Mouse (Mus musculus) hematopoietic stem cell, adult 5-6 weeks (primary cell): ENCODE results near the gene Cit. TPM values are rescaled to one million over a fixed set of nuclear protein-coding genes. Genes with fewer than 3 reads are reported as not detected.
A peak's percentile ranks its signal among the peaks of the same experiment; 100 is the strongest.

ENCODE experiments used
- ATAC-seq, 2 experiments: fragments of 125-278 bp in 1 of 2; replicated peaks in 1 of 2; 2 replicates each; pipeline ENCODE4 v1.8.0; 2016 to 2017; ENCODE audit warnings: inconsistent platforms in 2 of 2, mild to moderate bottlenecking in 2 of 2, moderate number of reproducible peaks in 2 of 2, low read depth in 1 of 2, moderate TSS enrichment in 1 of 2; ENCODE audit not compliant: low FRiP score in 2 of 2, poor library complexity in 2 of 2, severe bottlenecking in 2 of 2, insufficient read depth in 1 of 2, low TSS enrichment in 1 of 2
- total RNA-seq: library from RNA; stranded (forward); fragments of 172-1452, 232-1000 nt; gene quantifications from 2 replicates; pipeline ENCODE4 v1.2.3, GENCODE M21; 2017

Cit gene
- total RNA-seq, 1 experiment from 2014 or later: 36.9 TPM

DNA sequence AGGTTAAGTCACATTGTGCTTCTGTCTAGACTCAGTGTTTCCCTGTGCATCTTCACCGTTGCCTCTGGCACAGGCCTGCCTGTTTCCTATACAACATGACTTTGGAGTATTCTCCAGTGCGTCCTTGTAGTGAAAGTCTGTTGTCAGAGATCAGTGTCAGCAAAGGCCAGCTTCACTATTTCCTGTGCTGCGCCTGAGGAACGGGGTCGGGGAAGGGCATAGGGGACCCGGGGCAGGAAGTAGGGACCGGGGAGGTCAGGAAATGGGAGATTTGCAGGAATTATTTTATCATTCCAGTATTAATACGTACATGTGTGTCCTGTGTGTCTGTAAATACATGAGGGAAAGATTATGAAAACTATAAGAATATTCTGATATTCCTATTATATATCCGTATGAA is 37.1 kb downstream of the Cit start:
- ATAC-seq: no peak

GRCm38 (mm10) chr5:115884429-115884828 is 39.4 kb downstream of the Cit start:
- no peak for ATAC-seq

GRCm38 (mm10) chr5:115893772-115894171 is 48.7 kb downstream of the Cit start:
- no peak for ATAC-seq

GRCm38 (mm10) chr5:115897036-115897435 is 52.0 kb downstream of the Cit start:
- ATAC-seq: no peak

GRCm38 (mm10) chr5:115907037-115908009 is 62.2 kb downstream of the Cit start:
- ATAC-seq: peak; percentile 48 to 52; a peak in 2 of 4 replicates

- ATAC-seq: no peak
Observed at GRCm38 (mm10) chr5:115908251-115908650, 63.2 kb downstream of the Cit start.

GRCm38 (mm10) chr5:115908699-115909098 is 63.6 kb downstream of the Cit start:
- ATAC-seq: no peak

- ATAC-seq: no peak
Observed at GRCm38 (mm10) chr5:115909106-115909505, 64.0 kb downstream of the Cit start.

- ATAC-seq: no peak
Observed at GRCm38 (mm10) chr5:115910491-115910890, 65.4 kb downstream of the Cit start.

GRCm38 (mm10) chr5:115915481-115915880 is 70.4 kb downstream of the Cit start:
- no peak for ATAC-seq

DNA sequence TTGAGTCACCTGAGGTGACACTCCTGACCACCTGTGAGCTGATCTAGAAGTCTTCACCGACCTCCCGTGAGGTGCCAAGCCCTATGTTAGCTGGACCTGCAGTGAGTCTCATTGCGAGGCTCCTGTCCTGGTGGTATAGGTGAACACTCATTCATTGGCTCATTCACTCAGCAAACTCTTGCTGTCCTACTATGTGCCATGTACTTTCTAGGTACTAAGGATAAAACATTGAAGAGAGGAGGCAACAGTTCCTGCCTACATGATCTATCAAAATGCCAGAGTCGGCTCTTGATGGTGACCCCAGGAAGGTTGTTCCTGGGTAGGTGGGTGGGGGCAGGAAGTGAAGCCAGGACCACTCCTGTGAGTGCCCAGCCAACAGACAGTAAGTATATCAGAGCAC is 72.9 kb downstream of the Cit start:
- no peak for ATAC-seq

DNA sequence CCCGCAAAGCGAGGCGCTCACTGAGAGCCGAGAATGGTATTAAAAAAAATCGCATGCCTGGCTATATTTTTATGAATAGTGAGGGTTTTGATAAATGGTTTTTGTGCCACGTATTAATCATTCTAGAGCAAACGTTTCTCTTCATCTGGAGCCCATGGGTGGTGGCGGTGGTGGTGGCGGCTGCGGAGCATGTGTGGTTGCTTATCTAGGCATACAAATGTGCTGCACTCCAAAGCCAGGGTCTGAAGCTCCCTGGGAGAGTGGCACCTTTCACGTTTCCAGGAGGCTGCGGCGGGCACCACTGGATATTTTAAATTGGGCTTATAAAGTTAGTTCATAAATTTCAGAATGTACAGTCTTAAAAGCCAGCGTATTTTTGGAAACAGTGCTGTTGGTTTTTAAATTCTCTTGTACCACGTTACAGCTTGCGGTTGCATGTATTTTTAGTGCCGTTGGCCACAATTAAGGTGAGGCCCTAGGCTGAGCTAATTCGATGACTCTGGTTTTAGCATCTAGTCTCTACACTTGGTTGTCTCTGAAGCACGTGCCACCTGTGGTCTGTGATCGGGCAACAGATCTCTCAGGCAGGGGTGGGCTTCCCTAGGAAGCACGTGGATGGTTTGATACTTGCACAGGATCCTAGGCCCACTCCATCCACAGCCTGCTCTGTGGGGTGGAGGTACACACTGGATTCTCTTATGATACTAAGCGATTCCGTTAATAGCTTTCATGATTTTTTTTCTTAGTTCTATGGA is 73.7 kb downstream of the Cit start:
- ATAC-seq: no peak; a peak in 1 of 4 replicates

DNA sequence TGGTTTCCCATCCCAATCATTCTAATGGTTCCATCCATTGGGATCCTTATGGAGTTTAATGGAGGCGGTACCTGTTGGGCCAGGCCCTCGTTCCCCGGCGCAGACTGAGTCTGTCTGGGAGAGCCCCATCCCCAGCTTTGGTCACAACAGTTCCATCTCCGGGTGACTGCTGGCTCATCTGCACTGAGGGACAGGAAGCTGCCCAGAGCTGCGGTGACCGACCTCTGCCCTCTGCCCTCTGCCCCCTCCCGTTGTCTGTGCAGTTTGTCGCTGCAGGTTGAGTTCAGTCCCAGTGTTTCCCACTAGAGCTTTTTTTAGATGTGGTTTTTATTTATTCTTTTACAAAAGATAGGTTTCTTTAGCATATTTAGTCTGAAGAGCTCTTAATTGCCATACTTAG is 76.9 kb downstream of the Cit start:
- no peak for ATAC-seq

DNA sequence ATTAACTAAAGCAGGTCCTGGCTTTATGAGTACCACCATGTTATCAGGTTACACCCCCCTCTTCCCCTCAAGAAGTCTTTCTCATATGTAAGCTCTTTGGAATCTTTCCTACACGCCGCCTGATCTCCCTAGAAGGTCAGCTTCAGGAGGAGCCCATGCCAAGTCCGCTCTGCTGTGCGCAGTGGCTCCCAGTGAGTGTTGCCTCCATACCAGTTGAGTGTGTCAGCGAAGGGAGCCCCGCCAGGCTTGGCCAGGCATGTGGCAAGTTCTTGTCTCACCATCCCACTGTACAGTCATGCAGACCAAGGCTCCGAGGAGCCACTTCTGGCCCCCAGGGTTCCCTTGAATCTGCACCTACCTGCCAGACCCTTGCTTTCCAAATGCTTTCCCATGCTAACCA is 79.9 kb downstream of the Cit start:
- no peak for ATAC-seq

DNA sequence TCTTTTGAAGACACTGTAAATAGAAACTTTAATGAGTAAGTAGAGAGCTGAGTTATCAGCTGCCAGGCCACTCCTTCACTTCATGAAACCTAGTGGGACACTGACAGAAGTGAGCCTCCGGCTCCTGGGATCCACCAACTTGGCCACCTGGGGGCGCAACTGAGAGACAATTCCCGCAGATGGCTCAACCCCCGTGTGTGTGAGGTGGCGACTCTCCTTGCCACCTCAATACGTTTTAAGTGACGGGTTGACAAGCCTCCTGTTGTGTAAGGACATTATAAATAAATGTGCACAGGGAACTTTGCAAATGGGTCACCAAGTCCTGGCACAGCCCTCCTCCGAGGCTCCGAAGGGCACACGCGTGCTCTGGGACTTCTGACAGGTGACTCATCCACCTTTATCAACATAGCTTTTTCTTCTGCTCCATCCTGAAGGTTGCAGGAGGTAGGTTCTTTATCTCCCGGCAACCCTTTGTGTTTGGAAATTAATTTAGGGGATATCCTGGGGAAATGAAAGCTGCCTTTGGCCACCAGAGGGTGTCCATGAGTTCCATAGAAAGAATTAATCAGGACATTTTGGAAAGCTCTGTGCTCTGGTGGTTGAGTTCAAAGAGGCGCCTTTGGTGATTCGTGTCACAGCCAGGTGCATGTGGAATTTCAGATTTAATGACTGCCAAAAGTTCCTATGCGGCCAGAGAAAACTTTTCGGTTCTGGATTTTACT is 83.9 kb downstream of the Cit start:
- no peak for ATAC-seq

DNA sequence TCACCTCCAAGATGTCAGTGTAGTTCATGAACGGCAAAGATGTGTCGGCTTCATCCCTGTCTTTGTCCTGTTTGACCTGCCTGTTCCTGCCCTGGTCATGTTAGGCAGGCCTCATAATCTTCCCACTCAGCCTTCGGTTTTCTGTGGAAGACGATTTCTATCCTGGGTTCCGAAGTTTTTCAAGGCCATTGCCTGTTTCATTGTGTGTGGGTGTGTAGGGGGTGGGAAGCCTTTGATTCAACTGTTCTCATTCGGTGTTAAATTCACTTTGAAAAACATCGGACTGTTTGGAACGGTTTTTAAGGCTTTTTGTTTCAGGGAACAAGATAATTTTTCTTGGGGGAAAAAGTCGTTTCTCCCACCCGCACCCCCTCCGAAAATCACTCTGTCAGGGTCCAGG is 87.2 kb downstream of the Cit start:
- no peak for ATAC-seq

DNA sequence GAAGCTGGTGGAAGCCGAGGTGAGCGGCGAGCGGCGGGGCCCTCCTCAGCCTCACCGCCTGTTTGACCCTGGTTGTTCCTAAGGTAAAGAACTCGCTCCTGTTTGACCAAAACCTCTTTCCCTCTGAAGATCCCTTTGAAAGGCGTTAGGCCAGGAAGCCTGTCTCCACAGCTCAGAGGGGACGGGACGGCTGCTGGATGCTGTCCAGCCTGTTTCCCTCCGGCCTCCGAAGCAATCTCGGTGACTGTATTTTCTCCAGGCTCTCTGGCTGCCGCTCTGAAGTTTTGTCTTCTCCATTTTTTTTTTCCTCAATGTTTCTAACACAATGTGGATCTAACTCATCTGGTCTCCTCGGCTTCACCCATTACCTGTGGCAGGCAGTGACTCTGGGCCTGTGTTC is 91.8 kb downstream of the Cit start:
- no peak for ATAC-seq

- ATAC-seq: no peak
Observed at GRCm38 (mm10) chr5:115937566-115937965, 92.5 kb downstream of the Cit start.
